Comparison of ENCODE assay signal across 18 mouse cellular contexts in genomic region chr5:116797460-116797859, GRCm38 (mm10).
DNase-seq lines count a peak whose midpoint lies in the region.
"Had no signal": no experiment of that assay in that cellular context is flagged by ENCODE, and none has a peak within 500 bp of the region (broad histone marks: within the 10 kb centered on the region; RNA-seq: fewer than 3 reads in every experiment).

No protein-coding gene starts in this region.

- DNase-seq in embryo, embryonic 10 days (ENCODE audit: low spot score): peak; percentile 24
- DNase-seq in embryo, embryonic 9.5 days (ENCODE audit: extremely low spot score): no peak
- DNase-seq in retina, postnatal 1 day: peak; percentile 35
- no peak for DNase-seq in retina, embryonic 14.5 days (ENCODE audit: low spot score)
- DNase-seq in R1 (ENCODE audit: low read depth, low spot score): peak; percentile 78
- no peak for DNase-seq in layer of hippocampus, adult 18-20 months (ENCODE audit: low spot score in 2 of 2)
- no peak for DNase-seq in thymus, postnatal 4 days
- DNase-seq: adrenal gland, adult 8-10 months; adrenal gland, postnatal 14 days; adrenal gland, postnatal 36 days; B cell, adult 2 months; cerebellum, adult 11-12 months; cerebellum, adult 2 months; cerebellum, adult 9-10 months; cerebellum, postnatal 10 days; cerebellum, postnatal 25 days; embryo, embryonic 11 days; forebrain, postnatal 0 days had no signal

Comparison
In these comparisons a context has a peak if more than half of its experiments do, and no peak if none do; other contexts are left out.
1. DNase-seq: peak in embryo, embryonic 10 days (single experiment), retina, postnatal 1 day (single experiment) and R1 (single experiment); none in embryo, embryonic 9.5 days (single experiment), retina, embryonic 14.5 days (single experiment), layer of hippocampus, adult 18-20 months (0 of 2) and thymus, postnatal 4 days (single experiment).